Mouse (Mus musculus): ENCODE measurements around the gene Chpf2.
"Not testable (repeated sequence)": the region's sequence is repeated elsewhere in the genome, so short reads cannot be mapped to it uniquely, and the experiment has no call there.

Chpf2 gene

GRCm38 (mm10) chr5:24586547-24587199 lies at the start of gene Chpf2:
Gene Chpf2, plus strand, starts transcription at chr5:24586741.
- peak; percentile 86 for DNase-seq (ENCODE audit: low spot score)

- DNase-seq (ENCODE audit: low spot score): no peak
Observed at GRCm38 (mm10) chr5:24537618-24538017, 48.9 kb upstream of the Chpf2 start.

- no peak for DNase-seq (ENCODE audit: low spot score)
Observed at GRCm38 (mm10) chr5:24539571-24540296, 46.8 kb upstream of the Chpf2 start.

- DNase-seq (ENCODE audit: low spot score): peak; percentile 26
Observed at GRCm38 (mm10) chr5:24540387-24541143, 46.0 kb upstream of the Chpf2 start, which contains the start of gene Asb10. Gene Asb10, minus strand, starts transcription at chr5:24540978.

- DNase-seq (ENCODE audit: low spot score): no peak
Observed at GRCm38 (mm10) chr5:24541144-24541569, 45.4 kb upstream of the Chpf2 start.

- no peak for DNase-seq (ENCODE audit: low spot score)
Observed at GRCm38 (mm10) chr5:24542643-24543042, 43.9 kb upstream of the Chpf2 start.

- DNase-seq (ENCODE audit: low spot score): no peak
Observed at GRCm38 (mm10) chr5:24550598-24551316, 35.8 kb upstream of the Chpf2 start.

GRCm38 (mm10) chr5:24551317-24551688 lies 35.2 kb upstream of the Chpf2 start:
- DNase-seq (ENCODE audit: low spot score): no peak

GRCm38 (mm10) chr5:24553621-24554244 lies 32.8 kb upstream of the Chpf2 start:
- DNase-seq (ENCODE audit: low spot score): no peak

GRCm38 (mm10) chr5:24555335-24555734 lies 31.2 kb upstream of the Chpf2 start:
- DNase-seq (ENCODE audit: low spot score): not testable (repeated sequence)

GRCm38 (mm10) chr5:24556709-24557108 lies 29.8 kb upstream of the Chpf2 start, which contains the start of gene 4931409K22Rik:
Gene 4931409K22Rik, minus strand, starts transcription at chr5:24556809.
- DNase-seq (ENCODE audit: low spot score): no peak

GRCm38 (mm10) chr5:24575948-24576347 lies 10.6 kb upstream of the Chpf2 start:
- no peak for DNase-seq (ENCODE audit: low spot score)

- no peak for DNase-seq (ENCODE audit: low spot score)
Observed at GRCm38 (mm10) chr5:24576801-24577182, 9.7 kb upstream of the Chpf2 start.

GRCm38 (mm10) chr5:24577183-24577929 lies 9.2 kb upstream of the Chpf2 start, which contains the start of gene Abcf2:
Gene Abcf2, minus strand, starts transcription at chr5:24577467.
- peak; percentile 100 for DNase-seq (ENCODE audit: low spot score)

- DNase-seq (ENCODE audit: low spot score): no peak
Observed at GRCm38 (mm10) chr5:24578109-24578963, 8.2 kb upstream of the Chpf2 start.

GRCm38 (mm10) chr5:24586106-24586505 lies 435 bp upstream of the Chpf2 start:
- no peak for DNase-seq (ENCODE audit: low spot score)

GRCm38 (mm10) chr5:24587200-24587577 lies 648 bp downstream of the Chpf2 start:
- no peak for DNase-seq (ENCODE audit: low spot score)

- no peak for DNase-seq (ENCODE audit: low spot score)
Observed at GRCm38 (mm10) chr5:24589511-24590500, 3.3 kb downstream of the Chpf2 start.

Measured in lung, postnatal 25 days (tissue).